Mouse (Mus musculus) myocyte (in vitro differentiated cells): ENCODE measurements at regions not wholly inside any gene's neighbourhood (a gene's known extent, or its start where the extent isn't known, plus 50 kb on each side); places are given as distances from the start of the nearest gene placed in this dataset.

Experiments used
- E2F4 ChIP-seq: IDR thresholded peaks from one replicate; pipeline ENCODE4 v1.6.1; 2011; ENCODE audit warnings: mild to moderate bottlenecking, control low read depth, moderate library complexity; ENCODE audit not compliant: insufficient read depth
- POLR2A ChIP-seq: IDR thresholded peaks from one replicate; pipeline ENCODE4 v1.6.1; 2011; ENCODE audit warnings: low read depth, mild to moderate bottlenecking, control low read depth, moderate library complexity; ENCODE audit not compliant: insufficient read length
- POLR2AphosphoS2 ChIP-seq: IDR thresholded peaks from one replicate; pipeline ENCODE4 v1.6.1; 2011; ENCODE audit warnings: low read depth, control low read depth; ENCODE audit not compliant: insufficient read length
- TCF12 ChIP-seq: IDR thresholded peaks from one replicate; pipeline ENCODE4 v1.6.1; 2011; ENCODE audit warnings: mild to moderate bottlenecking, control low read depth; ENCODE audit not compliant: poor library complexity, insufficient read depth, severe bottlenecking
- USF1 ChIP-seq: IDR thresholded peaks from one replicate; pipeline ENCODE4 v1.6.1; 2011; ENCODE audit warnings: low read depth, mild to moderate bottlenecking, control low read depth, moderate library complexity

DNA sequence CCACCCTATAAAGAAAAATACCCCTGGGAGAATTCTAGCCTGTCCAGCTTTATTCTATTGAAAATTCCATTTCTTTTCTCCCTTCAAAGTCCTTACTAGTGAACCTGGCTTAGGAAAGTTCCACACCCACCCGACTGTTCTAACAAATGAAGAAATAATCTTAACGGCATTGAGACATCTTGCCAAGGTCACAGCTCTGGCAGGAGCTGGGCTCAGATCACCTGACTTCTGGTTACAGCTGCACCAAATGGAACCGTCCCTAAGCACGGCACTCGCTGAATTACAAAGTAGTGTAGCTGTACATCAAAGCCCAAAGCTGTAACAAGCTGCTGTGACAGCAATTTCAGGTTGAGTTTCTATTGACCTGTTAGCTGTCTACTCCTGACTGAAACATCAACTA, 74.2 kb upstream of the Gm6657 start:
- TF ChIP-seq POLR2AphosphoS2 (no peak), TCF12 (no peak), E2F4 (no peak), USF1 (no peak), POLR2A (no peak)
